Mouse (Mus musculus) intestine, embryonic 14.5 days (tissue): Measurements from ENCODE around the gene Gm6020. TPM values are rescaled to one million over a fixed set of nuclear protein-coding genes. Genes with fewer than 3 reads are reported as not detected.
"Not testable (repeated sequence)": the region's sequence is repeated elsewhere in the genome, so short reads cannot be mapped to it uniquely, and the experiment has no call there.

ENCODE experiments used
- ATAC-seq: fragments of 200-750 bp; cut with Nextera tagmentation; replicated peaks from 2 replicates; pipeline ENCODE4 v1.8.0; 2017; ENCODE audit warnings: low read depth, moderate number of reproducible peaks, moderate TSS enrichment, moderate library complexity; ENCODE audit not compliant: low FRiP score, low TSS enrichment
- DNase-seq: peaks from one replicate; pipeline ENCODE4 v3.0.0-alpha.2; 2018; ENCODE audit warnings: low spot score
- H3K27ac ChIP-seq: fragments of 300-500 bp; sonication (generic); 2 replicates; pipeline ENCODE4 v1.5.1; 2014; ENCODE audit warnings: low read depth, mild to moderate bottlenecking, control low read depth
- H3K27me3 ChIP-seq: fragments of 300-500 bp; sonication (generic); replicated peaks from 2 replicates; pipeline ENCODE4 v1.6.1; 2014; ENCODE audit warnings: low read length, control low read depth; ENCODE audit not compliant: control insufficient read depth, insufficient read depth
- H3K36me3 ChIP-seq: fragments of 300-500 bp; sonication (generic); 2 replicates; pipeline ENCODE4 v1.6.1; 2014; ENCODE audit warnings: low read length, control low read depth; ENCODE audit not compliant: control insufficient read depth, insufficient read depth
- H3K4me1 ChIP-seq: fragments of 300-500 bp; sonication (generic); replicated peaks from 2 replicates; pipeline ENCODE4 v1.6.1; 2014; ENCODE audit warnings: low read length, control low read depth, mixed read lengths; ENCODE audit not compliant: control insufficient read depth, insufficient read depth
- H3K4me2 ChIP-seq: fragments of 300-500 bp; sonication (generic); 2 replicates; pipeline ENCODE4 v1.6.1; 2014; ENCODE audit warnings: low read length
- H3K4me3 ChIP-seq: fragments of 300-500 bp; sonication (generic); 2 replicates; pipeline ENCODE4 v1.5.1; 2014; ENCODE audit warnings: low read depth, low read length, control low read depth, mixed read lengths
- H3K9ac ChIP-seq: fragments of 300-500 bp; sonication (generic); 2 replicates; pipeline ENCODE4 v1.6.1; 2014; ENCODE audit warnings: mild to moderate bottlenecking, low read length
- H3K9me3 ChIP-seq: fragments of 300-500 bp; sonication (generic); 2 replicates; pipeline ENCODE4 v1.6.1; 2016; ENCODE audit warnings: low read length, control low read depth; ENCODE audit not compliant: control insufficient read depth
- WGBS: fragments of 180-500 bp; shearing (Covaris S2); extraction: QIAGEN DNeasy Blood & Tissue Kit; methylation state at CpG from one replicate; pipeline ENCODE4 v1.1.7; 2014; 5-methylcytosine and 5-hydroxymethylcytosine counted together
- polyA plus RNA-seq: library from polyadenylated mRNA; unstranded; fragments of >200 nt; fragmentation: Nextera tagmentation; extraction: Ambion mirVana; gene quantifications from 2 replicates; pipeline ENCODE4 v1.2.1, GENCODE M21; 2014

The Gm6020 gene
- not detected in 2 replicates for polyA plus RNA-seq

GRCm38 (mm10) chr19:61183590-61183989 is at the start of gene Gm6020:
Gene Gm6020 (plus strand): TSS chr19:61183890.
- not testable (repeated sequence) for H3K4me1 ChIP-seq, H3K9ac ChIP-seq, H3K4me2 ChIP-seq, H3K27me3 ChIP-seq, H3K4me3 ChIP-seq, DNase-seq, H3K36me3 ChIP-seq, H3K9me3 ChIP-seq, ATAC-seq, H3K27ac ChIP-seq
- 83% methylated on average over 2 of the region's 2 CpGs for WGBS

- no peak overlapping the region for H3K27ac ChIP-seq
- DNase-seq (no peak), ATAC-seq (no peak)
- peaks cover 10% of the 10 kb centered on the region for H3K4me1 ChIP-seq
- no peaks in the 10 kb centered on the region for H3K9me3 ChIP-seq
- H3K9ac ChIP-seq: no peak overlapping the region
- H3K36me3 ChIP-seq: no peaks in the 10 kb centered on the region
- H3K4me3 ChIP-seq: no peak overlapping the region
- no peaks in the 10 kb centered on the region for H3K27me3 ChIP-seq
- H3K4me2 ChIP-seq: no peak overlapping the region
Measured at GRCm38 (mm10) chr19:61138655-61139054, 45.0 kb upstream of the Gm6020 start.

- WGBS: 1% methylated on average over 18 of the region's 18 CpGs
- 0 out of 2 replicates have a peak within 1 kb of the TSS, but pooled peaks have one; percentile 29 for H3K27ac ChIP-seq
- H3K36me3 ChIP-seq: no peaks in the 10 kb centered on the region
- peak within 1 kb of the TSS; percentile 73 for H3K9ac ChIP-seq
- H3K4me2 ChIP-seq: peak within 1 kb of the TSS; percentile 76
- peak within 1 kb of the TSS; percentile 92 for H3K4me3 ChIP-seq
- no peaks in the 10 kb centered on the region for H3K27me3 ChIP-seq
- H3K4me1 ChIP-seq: peaks cover 10% of the 10 kb centered on the region
- ATAC-seq: peak; percentile 99
- H3K9me3 ChIP-seq: no peaks in the 10 kb centered on the region
- peak; percentile 85 for DNase-seq
Measured at GRCm38 (mm10) chr19:61140342-61141206, 43.1 kb upstream of the Gm6020 start, which contains the start of gene Zfp950. Gene Zfp950 (minus strand): TSS chr19:61140840.

- peak overlapping the region; percentile 92; the same call in 1 of the 2 replicates for H3K4me3 ChIP-seq
- H3K27ac ChIP-seq: no peak overlapping the region
- H3K36me3 ChIP-seq: no peaks in the 10 kb centered on the region
- peaks cover 10% of the 10 kb centered on the region for H3K4me1 ChIP-seq
- H3K4me2 ChIP-seq: peak overlapping the region; percentile 76
- ATAC-seq: no peak
- 22% methylated on average over 4 of the region's 4 CpGs for WGBS
- H3K27me3 ChIP-seq: no peaks in the 10 kb centered on the region
- DNase-seq: no peak
- peak overlapping the region; percentile 73 for H3K9ac ChIP-seq
- H3K9me3 ChIP-seq: no peaks in the 10 kb centered on the region
Measured at GRCm38 (mm10) chr19:61141299-61141698, 42.4 kb upstream of the Gm6020 start.

GRCm38 (mm10) chr19:61151372-61151700 is 32.4 kb upstream of the Gm6020 start:
- H3K9me3 ChIP-seq: no peaks in the 10 kb centered on the region
- WGBS: 4% methylated on average over 8 of the region's 8 CpGs
- no peaks in the 10 kb centered on the region for H3K36me3 ChIP-seq
- H3K4me3 ChIP-seq: peak overlapping the region; percentile 40
- no peaks in the 10 kb centered on the region for H3K27me3 ChIP-seq
- peak; percentile 79 for DNase-seq
- ATAC-seq: peak; percentile 87
- H3K4me2 ChIP-seq: peak overlapping the region; percentile 71
- H3K4me1 ChIP-seq: no peaks in the 10 kb centered on the region; the same call in 1 of the 2 replicates
- peak overlapping the region; percentile 51; the same call in 1 of the 2 replicates for H3K27ac ChIP-seq
- H3K9ac ChIP-seq: peak overlapping the region; percentile 38

GRCm38 (mm10) chr19:61151701-61152420 is 31.8 kb upstream of the Gm6020 start:
- DNase-seq: peak; percentile 79
- no peaks in the 10 kb centered on the region; the same call in 1 of the 2 replicates for H3K4me1 ChIP-seq
- H3K4me3 ChIP-seq: peak overlapping the region; percentile 40
- H3K9me3 ChIP-seq: no peaks in the 10 kb centered on the region
- peak overlapping the region; percentile 71 for H3K4me2 ChIP-seq
- H3K27ac ChIP-seq: peak overlapping the region; percentile 51; the same call in 1 of the 2 replicates
- ATAC-seq: peak; percentile 81; the same call in 1 of the 2 replicates
- no peaks in the 10 kb centered on the region for H3K27me3 ChIP-seq
- WGBS: 6% methylated on average over 27 of the region's 27 CpGs
- H3K36me3 ChIP-seq: no peaks in the 10 kb centered on the region
- peak overlapping the region; percentile 38 for H3K9ac ChIP-seq

GRCm38 (mm10) chr19:61175756-61176324 is 7.8 kb upstream of the Gm6020 start, which contains the start of gene Gm7102:
Gene Gm7102 (minus strand): TSS chr19:61176309.
- peak; percentile 61 for DNase-seq
- 30% methylated on average over 39 of the region's 39 CpGs for WGBS
- H3K27me3 ChIP-seq: no peaks in the 10 kb centered on the region
- H3K4me1 ChIP-seq: no peaks in the 10 kb centered on the region
- H3K27ac ChIP-seq: no peak within 1 kb of the TSS
- no peaks in the 10 kb centered on the region for H3K9me3 ChIP-seq
- H3K4me2 ChIP-seq: peak within 1 kb of the TSS; percentile 48
- H3K36me3 ChIP-seq: no peaks in the 10 kb centered on the region
- no peak within 1 kb of the TSS for H3K9ac ChIP-seq
- ATAC-seq: no peak
- H3K4me3 ChIP-seq: peak within 1 kb of the TSS; percentile 28

- H3K4me2 ChIP-seq: no peak overlapping the region
- H3K27ac ChIP-seq: no peak overlapping the region
- H3K27me3 ChIP-seq: no peaks in the 10 kb centered on the region
- H3K9me3 ChIP-seq: no peaks in the 10 kb centered on the region
- H3K36me3 ChIP-seq: no peaks in the 10 kb centered on the region
- 18% methylated on average over 13 of the region's 13 CpGs for WGBS
- no peaks in the 10 kb centered on the region for H3K4me1 ChIP-seq
- no peak overlapping the region for H3K4me3 ChIP-seq
- H3K9ac ChIP-seq: no peak overlapping the region
- DNase-seq (peak; percentile 99), ATAC-seq (no peak)
Measured at GRCm38 (mm10) chr19:61199316-61199715, 15.6 kb downstream of the Gm6020 start.
